Mouse (Mus musculus) testis, adult 2 months (tissue): ENCODE data around the gene Ttf2. TPM values are rescaled to one million over a fixed set of nuclear protein-coding genes. Genes with fewer than 3 reads are reported as not detected.

Experiments
- H3K27ac ChIP-seq: fragments of 200-500 bp; 2 replicates; pipeline ENCODE4 v1.5.1; 2012; ENCODE audit warnings: low read depth, low read length; ENCODE audit not compliant: control insufficient read depth, insufficient read depth
- H3K27me3 ChIP-seq: fragments of 200-500 bp; 2 replicates; pipeline ENCODE4 v1.6.1; 2012; ENCODE audit warnings: mild to moderate bottlenecking, low read length, moderate library complexity; ENCODE audit not compliant: control insufficient read depth, insufficient read depth
- H3K36me3 ChIP-seq: fragments of 200-500 bp; 2 replicates; pipeline ENCODE4 v1.6.1; 2012; ENCODE audit warnings: mild to moderate bottlenecking, low read length; ENCODE audit not compliant: control insufficient read depth, insufficient read depth
- H3K4me1 ChIP-seq: fragments of 200-500 bp; 2 replicates; pipeline ENCODE4 v1.6.1; 2012; ENCODE audit warnings: low read length; ENCODE audit not compliant: control insufficient read depth, insufficient read depth
- H3K4me3 ChIP-seq: fragments of 200-500 bp; 2 replicates; pipeline ENCODE4 v1.5.1; 2012; ENCODE audit warnings: low read depth, mild to moderate bottlenecking, low read length, moderate library complexity, mixed read lengths; ENCODE audit not compliant: control insufficient read depth
- CTCF ChIP-seq: fragments of 200-500 bp; IDR thresholded peaks from 2 replicates; pipeline ENCODE4 v1.5.1; 2012; ENCODE audit warnings: low read depth, mild to moderate bottlenecking, inconsistent platforms, low read length, moderate library complexity; ENCODE audit not compliant: control insufficient read depth, insufficient read depth, insufficient replicate concordance
- POLR2A ChIP-seq: fragments of 200-500 bp; IDR thresholded peaks from 2 replicates; pipeline ENCODE4 v1.6.1; 2012; ENCODE audit warnings: low read depth, mild to moderate bottlenecking, inconsistent platforms, low read length, moderate library complexity; ENCODE audit not compliant: control insufficient read depth
- polyA plus RNA-seq: library from polyadenylated mRNA; depleted of rRNA; stranded (reverse); fragments of >200 nt; gene quantifications from 2 replicates; pipeline ENCODE4 v1.2.3, GENCODE M21; 2012

Ttf2 gene
- polyA plus RNA-seq, 1 experiment, result 3.0 TPM

DNA sequence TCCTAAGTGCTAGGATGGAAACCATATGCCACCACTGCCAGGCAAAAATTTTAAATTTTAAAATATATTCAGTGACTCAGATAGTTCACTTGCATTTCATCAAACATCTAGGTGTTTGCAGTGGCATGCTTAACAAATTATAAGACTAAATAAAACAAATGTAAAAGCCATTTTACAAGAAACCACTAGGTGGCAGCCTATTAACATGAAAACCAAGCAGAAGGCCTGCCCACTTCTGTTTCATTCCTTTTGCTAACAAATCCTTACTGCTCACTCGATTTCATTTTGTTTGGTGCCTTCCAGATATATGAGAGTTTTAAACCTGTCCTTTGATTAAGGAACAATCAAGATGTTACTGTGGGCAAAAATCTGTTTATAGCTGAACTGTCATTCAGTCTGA lies 4.4 kb upstream of the Ttf2 start:
- H3K27ac ChIP-seq, result no peak overlapping the region
- H3K4me3 ChIP-seq, result no peak overlapping the region
- H3K36me3 ChIP-seq, result no peaks in the 10 kb centered on the region
- H3K27me3 ChIP-seq, result no peaks in the 10 kb centered on the region
- TF ChIP-seq CTCF, result no peak
- TF ChIP-seq POLR2A, result no peak
- H3K4me1 ChIP-seq, result peaks cover 2% of the 10 kb centered on the region

DNA sequence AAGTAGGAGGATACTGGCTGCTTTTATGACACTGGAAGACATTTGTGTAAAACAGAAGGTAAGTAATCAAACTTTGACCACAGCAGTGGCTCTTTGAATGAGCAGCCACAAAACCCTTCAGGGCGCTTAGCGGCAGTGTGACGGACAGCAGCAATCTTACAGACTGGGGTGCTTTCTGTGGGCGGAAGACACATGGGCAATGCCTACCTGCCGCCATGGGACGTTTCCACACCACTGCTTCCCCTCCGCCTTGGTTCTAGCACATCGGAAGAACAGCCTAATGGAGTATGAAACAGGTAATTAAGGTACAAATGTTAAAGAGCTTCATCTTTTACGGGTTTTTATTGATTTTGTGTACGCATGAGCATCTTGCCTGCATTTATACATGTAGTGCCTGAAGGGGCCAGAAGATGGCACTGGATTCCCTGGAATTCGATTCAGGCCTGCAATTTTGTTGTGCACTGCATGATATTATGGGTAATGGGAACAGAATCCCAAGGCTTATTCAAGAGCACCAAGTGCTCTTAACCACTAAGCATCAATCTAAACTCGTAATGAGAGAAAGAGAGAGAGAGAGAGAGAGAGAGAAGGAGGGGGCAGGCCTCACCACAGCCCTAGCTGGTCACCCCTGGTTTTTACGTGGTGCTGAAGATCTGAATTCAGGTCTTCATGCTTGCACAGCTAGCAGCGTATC lies 5.5 kb downstream of the Ttf2 start:
- no peak overlapping the region for H3K27ac ChIP-seq
- no peaks in the 10 kb centered on the region for H3K27me3 ChIP-seq
- no peak for TF ChIP-seq POLR2A
- H3K36me3 ChIP-seq, result peaks cover 1% of the 10 kb centered on the region; the same call in 1 of the 2 replicates
- no peaks in the 10 kb centered on the region for H3K4me1 ChIP-seq
- H3K4me3 ChIP-seq, result no peak overlapping the region

DNA sequence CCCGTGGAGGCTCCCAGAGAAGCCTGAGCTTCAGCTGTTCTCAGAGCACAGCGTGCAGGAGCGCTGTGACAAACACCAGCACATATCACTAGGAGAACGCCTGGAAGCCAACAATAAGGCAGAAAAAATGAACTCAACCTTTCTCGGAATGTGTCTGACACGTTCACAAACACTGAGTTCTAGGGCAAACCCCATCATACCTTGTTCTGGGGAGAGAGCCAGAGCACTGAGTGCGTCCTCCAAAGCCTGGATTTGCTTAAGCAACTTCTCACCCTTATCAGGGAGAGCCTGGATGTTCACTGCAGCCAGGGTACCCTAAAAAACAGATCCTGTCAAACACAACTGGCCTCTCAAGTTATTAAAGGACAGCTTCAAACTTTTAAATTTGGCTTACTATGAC lies 8.0 kb downstream of the Ttf2 start:
- H3K4me3 ChIP-seq, result no peak overlapping the region
- TF ChIP-seq CTCF (no peak), POLR2A (no peak)
- H3K27ac ChIP-seq, result no peak overlapping the region
- no peaks in the 10 kb centered on the region for H3K4me1 ChIP-seq
- peaks cover 1% of the 10 kb centered on the region; the same call in 1 of the 2 replicates for H3K36me3 ChIP-seq
- no peaks in the 10 kb centered on the region for H3K27me3 ChIP-seq

DNA sequence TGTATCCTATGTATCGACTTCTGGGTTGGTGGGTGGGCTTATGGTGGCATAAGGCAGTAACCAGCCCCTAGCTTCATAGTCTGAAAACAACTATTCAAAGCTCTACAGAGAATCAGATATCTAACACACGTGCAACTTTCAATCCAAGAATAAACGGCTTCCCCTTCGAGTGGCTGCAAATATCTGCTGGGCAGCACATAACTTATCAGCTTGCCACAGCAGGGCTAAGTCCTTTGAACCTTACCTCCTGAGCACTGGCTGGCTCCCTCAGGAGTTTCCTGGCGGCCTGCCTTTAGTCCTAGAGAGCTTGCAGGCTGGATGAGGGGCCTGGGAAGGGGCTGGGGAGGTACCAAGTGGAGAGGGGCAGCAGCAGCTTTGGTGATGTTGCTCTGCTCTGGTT lies 8.5 kb downstream of the Ttf2 start:
- no peaks in the 10 kb centered on the region for H3K27me3 ChIP-seq
- no peaks in the 10 kb centered on the region for H3K4me1 ChIP-seq
- H3K36me3 ChIP-seq, result peaks cover 1% of the 10 kb centered on the region; the same call in 1 of the 2 replicates
- no peak overlapping the region for H3K4me3 ChIP-seq
- TF ChIP-seq POLR2A (no peak), CTCF (no peak)
- H3K27ac ChIP-seq, result no peak overlapping the region

DNA sequence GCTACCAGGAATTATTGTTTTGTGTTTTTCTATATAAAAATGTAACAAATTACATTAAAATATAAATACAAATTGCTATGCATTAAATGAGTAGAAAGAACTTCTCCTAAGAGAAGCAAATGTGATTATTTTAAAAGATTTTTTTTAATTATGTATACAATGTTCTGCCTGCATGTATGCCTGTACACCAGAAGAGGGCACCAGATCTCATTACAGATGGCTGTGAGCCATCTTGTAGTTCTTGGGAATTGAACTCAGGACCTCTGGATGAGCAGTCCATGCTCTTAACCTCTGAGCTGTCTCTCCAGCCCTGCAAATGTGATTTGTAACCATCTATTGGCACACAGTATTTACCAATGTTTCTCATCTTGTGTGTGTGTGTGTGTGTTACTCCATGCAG lies 14.8 kb downstream of the Ttf2 start:
- Histone ChIP-seq H3K27ac (no peak overlapping the region), H3K4me1 (no peaks in the 10 kb centered on the region), H3K27me3 (no peaks in the 10 kb centered on the region), H3K4me3 (no peak overlapping the region), H3K36me3 (peaks cover 1% of the 10 kb centered on the region; the same call in 1 of the 2 replicates)
- TF ChIP-seq POLR2A, result no peak
- TF ChIP-seq CTCF, result no peak

DNA sequence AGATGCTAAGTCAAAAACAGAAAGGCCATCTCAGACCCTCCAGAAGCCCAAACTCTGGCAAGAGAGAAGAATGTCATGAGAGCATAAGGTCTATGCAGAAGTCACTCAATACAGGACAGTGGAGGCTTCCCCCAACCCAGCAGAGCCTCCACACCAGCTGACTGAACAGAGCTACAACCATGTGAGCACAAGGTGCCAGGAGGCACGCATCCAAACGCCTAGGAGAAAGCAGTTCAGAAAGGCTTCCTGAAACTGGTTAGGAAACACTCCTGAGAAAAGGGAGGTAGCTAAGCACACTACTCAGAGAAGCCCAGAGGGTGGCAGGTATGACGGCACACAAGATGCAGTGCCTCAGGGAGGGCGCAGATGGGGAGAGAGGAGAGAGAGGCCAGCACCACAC lies 17.9 kb downstream of the Ttf2 start:
- no peak overlapping the region for H3K27ac ChIP-seq
- no peaks in the 10 kb centered on the region for H3K4me1 ChIP-seq
- TF ChIP-seq POLR2A (no peak), CTCF (no peak)
- no peaks in the 10 kb centered on the region for H3K27me3 ChIP-seq
- peaks cover 5% of the 10 kb centered on the region for H3K36me3 ChIP-seq
- H3K4me3 ChIP-seq, result no peak overlapping the region

DNA sequence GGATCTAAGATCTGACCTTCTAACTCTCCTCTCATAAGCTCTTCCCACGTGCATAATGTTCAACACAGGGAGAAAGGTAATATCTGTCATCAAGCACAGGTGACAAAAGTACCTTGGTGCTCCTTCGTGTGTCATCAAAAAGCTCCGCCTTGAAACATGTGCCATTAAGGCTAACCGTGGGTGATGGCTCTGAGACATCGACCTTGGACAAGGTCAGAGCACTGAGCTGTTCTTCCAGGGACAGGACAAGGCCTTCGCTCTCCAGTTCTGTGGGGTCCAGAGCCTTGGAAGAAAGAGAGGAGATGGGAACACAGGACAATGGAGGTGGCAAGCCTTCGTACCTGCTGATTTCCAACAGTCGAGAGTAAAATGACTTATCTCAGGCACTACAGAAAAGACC lies 22.2 kb downstream of the Ttf2 start:
- TF ChIP-seq POLR2A, result no peak
- no peak for TF ChIP-seq CTCF
- no peak overlapping the region for H3K4me3 ChIP-seq
- no peaks in the 10 kb centered on the region for H3K27me3 ChIP-seq
- no peak overlapping the region for H3K27ac ChIP-seq
- H3K4me1 ChIP-seq, result no peaks in the 10 kb centered on the region
- peaks cover 5% of the 10 kb centered on the region for H3K36me3 ChIP-seq
